Mouse (Mus musculus) C2C12 (cell line): ENCODE measurements around the gene Srms.

Source experiments
- CEBPB ChIP-seq: IDR thresholded peaks from one replicate; pipeline ENCODE4 v1.6.1; 2011; ENCODE audit warnings: low read depth, mild to moderate bottlenecking, control low read depth, moderate library complexity
- CTCF ChIP-seq: IDR thresholded peaks from one replicate; pipeline ENCODE4 v1.5.1; 2011; ENCODE audit not compliant: control insufficient read depth, insufficient read depth, insufficient read length
- MAX ChIP-seq: IDR thresholded peaks from one replicate; pipeline ENCODE4 v1.6.1; 2011; ENCODE audit warnings: mild to moderate bottlenecking, control low read depth

DNA sequence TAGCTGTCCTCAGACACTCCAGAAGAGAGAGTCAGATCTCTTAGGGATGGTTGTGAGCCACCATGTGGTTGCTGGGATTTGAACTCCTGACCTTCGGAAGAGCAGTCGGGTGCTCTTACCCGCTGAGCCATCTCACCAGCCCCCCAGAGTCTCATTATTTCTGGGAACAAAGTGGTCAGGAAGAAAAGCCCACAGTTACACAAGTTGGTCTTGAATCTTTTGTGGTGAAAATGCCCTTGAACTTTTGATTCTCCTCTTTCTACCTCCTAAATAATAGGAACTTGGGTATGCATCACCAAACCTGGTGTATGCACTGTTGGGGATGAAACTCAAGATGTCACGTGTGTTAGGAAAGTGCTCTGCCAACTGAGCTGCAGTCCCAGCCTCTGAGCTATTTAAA, 21.0 kb downstream of the Srms start:
- TF ChIP-seq CTCF (no peak), CEBPB (no peak), MAX (no peak)
